Mouse (Mus musculus): ENCODE data around the gene Glrx. TPM values are rescaled to one million over a fixed set of nuclear protein-coding genes. Genes with fewer than 3 reads are reported as not detected.

The Glrx gene
- total RNA-seq, 2 experiments from 2014 or later = 54.1 to 55.2 TPM

GRCm38 (mm10) chr13:75877907-75878306 is 38.2 kb downstream of the Glrx start:
- intact Hi-C loops (cut with DNase I) = loop anchor here (1.0 to 5.0 kb wide), 2 partner anchors 144 to 651 kb away; no protein-coding TSS in a partner anchor
- peak; percentile 12 to 53 for DNase-seq

- intact Hi-C loops (cut with DNase I) = loop anchor here (5.0 kb wide), 1 partner anchor 143 kb away; no protein-coding TSS in a partner anchor
- no peak for DNase-seq
Observed at GRCm38 (mm10) chr13:75879756-75880155, 40.1 kb downstream of the Glrx start.

- no peak for DNase-seq
- intact Hi-C loops (cut with DNase I) = no loop called here
Observed at GRCm38 (mm10) chr13:75880501-75880900, 40.8 kb downstream of the Glrx start.

GRCm38 (mm10) chr13:75883792-75884191 is 44.1 kb downstream of the Glrx start:
- peak in 1 of 2 experiments; percentile 31 for DNase-seq
- intact Hi-C loops (cut with DNase I) = no loop called here

- intact Hi-C loops (cut with DNase I) = no loop called here
- DNase-seq = no peak
Observed at GRCm38 (mm10) chr13:75891868-75892267, 52.2 kb downstream of the Glrx start.

- intact Hi-C loops (cut with DNase I) = no loop called here
- DNase-seq = no peak
Observed at GRCm38 (mm10) chr13:75892291-75892690, 52.6 kb downstream of the Glrx start.

- intact Hi-C loops (cut with DNase I) = no loop called here
- no peak for DNase-seq
Observed at GRCm38 (mm10) chr13:75892876-75893275, 53.2 kb downstream of the Glrx start.

Other genes with a start within 250 kb of the Glrx start
- gene Ell2, start 133.1 kb upstream of the Glrx start, total RNA-seq (2021) = 10 to 100 TPM; 20.4 to 22.8 TPM
- 10 to 100 TPM; 17.4 TPM for gene Rhobtb3, start 104.1 kb downstream of the Glrx start, total RNA-seq (2021)
- not detected for gene Spata9, start 127.3 kb downstream of the Glrx start, total RNA-seq (2021)
- 10 to 100 TPM; 10.3 to 10.7 TPM for gene Rfesd, start 178.9 kb downstream of the Glrx start, total RNA-seq (2021)
- gene Gpr150, start 217.1 kb downstream of the Glrx start, total RNA-seq (2021) = not detected

Data from heart, postnatal 14 days (tissue).